Mouse (Mus musculus) olfactory bulb, adult 2 months (tissue): ENCODE measurements around the gene Mageb3.

Source experiments
- CTCF ChIP-seq: fragments of 200-500 bp; IDR thresholded peaks from 2 replicates; pipeline ENCODE4 v1.5.1; 2012; ENCODE audit warnings: low read depth, mild to moderate bottlenecking, low read length, moderate library complexity; ENCODE audit not compliant: insufficient read depth
- POLR2A ChIP-seq: fragments of 200-500 bp; IDR thresholded peaks from 2 replicates; pipeline ENCODE4 v1.6.1; 2012; ENCODE audit warnings: mild to moderate bottlenecking, low read depth, low read length, moderate library complexity; ENCODE audit not compliant: insufficient read depth

DNA sequence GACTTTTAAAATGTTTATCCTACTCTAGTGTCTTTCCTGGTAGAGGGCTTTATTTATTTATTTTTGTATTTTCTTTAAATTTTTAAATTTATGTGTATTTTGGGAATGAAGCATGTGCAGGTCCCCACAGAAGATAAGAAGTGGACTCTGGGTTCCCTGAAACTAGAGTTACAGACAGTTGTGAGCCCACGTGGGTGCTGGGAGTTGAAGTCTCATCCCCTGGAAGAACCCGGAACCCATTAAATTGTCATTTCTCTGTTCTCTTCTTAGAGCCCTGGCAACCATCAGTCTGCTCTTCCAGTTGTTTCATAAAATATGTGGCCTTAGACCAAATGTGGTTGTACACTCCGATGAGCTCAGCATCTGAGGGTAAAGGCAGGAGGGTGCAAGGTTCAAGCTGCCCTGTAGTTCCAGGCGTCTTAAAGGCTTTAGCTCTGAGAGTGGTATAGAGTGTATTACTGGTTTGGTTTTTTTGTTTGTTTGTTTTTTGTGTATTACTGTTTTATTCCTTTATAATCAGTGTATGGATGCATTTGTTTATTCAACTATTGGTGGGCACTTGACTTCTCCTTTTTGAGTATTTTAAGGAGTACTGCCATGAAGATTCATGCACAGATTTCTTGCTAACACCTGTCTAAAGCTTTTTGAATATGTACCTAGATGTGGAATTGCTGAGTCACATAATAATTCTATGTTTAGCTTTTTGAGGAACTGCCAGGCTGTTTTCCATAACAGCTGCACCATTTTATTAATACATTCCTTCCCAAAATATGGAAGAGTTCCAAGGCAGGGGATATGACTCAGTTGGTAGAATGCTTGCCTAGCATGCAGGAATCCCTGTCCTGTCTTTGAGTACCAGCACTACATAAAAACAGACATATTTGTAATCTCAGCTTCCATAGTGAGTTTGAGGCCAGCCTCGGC, 39.6 kb downstream of the Mageb3 start:
- TF ChIP-seq POLR2A: no peak
- no peak for TF ChIP-seq CTCF
